Mouse (Mus musculus) embryonic facial prominence, embryonic 11.5 days (tissue): ENCODE measurements around the gene Fcgrt. TPM values are rescaled to one million over a fixed set of nuclear protein-coding genes. Genes with fewer than 3 reads are reported as not detected.
A peak's percentile ranks its signal among the peaks of the same experiment; 100 is the strongest.

Experiments
- ATAC-seq: fragments of 200-750 bp; cut with Nextera tagmentation; replicated peaks from 2 replicates; pipeline ENCODE4 v1.8.0; 2017; ENCODE audit warnings: low read depth; ENCODE audit not compliant: insufficient number of reproducible peaks, low FRiP score, low TSS enrichment
- DNase-seq: peaks from one replicate; pipeline ENCODE4 v3.0.0-alpha.2; 2015; ENCODE audit warnings: low spot score
- H3K27ac ChIP-seq: fragments of 300-500 bp; sonication (generic); replicated peaks from 2 replicates; pipeline ENCODE4 v1.5.1; 2014; ENCODE audit warnings: mild to moderate bottlenecking, low read depth, low read length, control low read depth
- H3K27me3 ChIP-seq: fragments of 300-500 bp; sonication (generic); 2 replicates; pipeline ENCODE4 v1.6.1; 2014; ENCODE audit warnings: mild to moderate bottlenecking, low read length, moderate library complexity, mixed read lengths; ENCODE audit not compliant: control insufficient read depth, insufficient read depth
- H3K36me3 ChIP-seq: fragments of 300-500 bp; sonication (generic); replicated peaks from 2 replicates; pipeline ENCODE4 v1.6.1; 2014; ENCODE audit warnings: low read depth, mild to moderate bottlenecking, low read length, moderate library complexity, mixed read lengths; ENCODE audit not compliant: control insufficient read depth, insufficient read depth
- H3K4me1 ChIP-seq: fragments of 300-500 bp; sonication (generic); 2 replicates; pipeline ENCODE4 v1.6.1; 2014; ENCODE audit warnings: low read length, mixed read lengths; ENCODE audit not compliant: control insufficient read depth, insufficient read depth
- H3K4me2 ChIP-seq: fragments of 300-500 bp; sonication (generic); 2 replicates; pipeline ENCODE4 v1.6.1; 2014; ENCODE audit warnings: low read depth, mild to moderate bottlenecking, control low read depth, low read length, moderate library complexity
- H3K4me3 ChIP-seq: fragments of 300-500 bp; sonication (generic); 2 replicates; pipeline ENCODE4 v1.5.1; 2014; ENCODE audit warnings: low read depth, low read length, control low read depth
- H3K9ac ChIP-seq: fragments of 300-500 bp; sonication (generic); replicated peaks from 2 replicates; pipeline ENCODE4 v1.6.1; 2014; ENCODE audit warnings: mild to moderate bottlenecking, control low read depth, low read length
- H3K9me3 ChIP-seq: fragments of 300-500 bp; sonication (generic); replicated peaks from 2 replicates; pipeline ENCODE4 v1.6.1; 2016; ENCODE audit warnings: mild to moderate bottlenecking, low read length, inconsistent platforms, mixed read lengths; ENCODE audit not compliant: control insufficient read depth
- WGBS: fragments of 180-500 bp; shearing (Covaris S2); extraction: QIAGEN DNeasy Blood & Tissue Kit; methylation state at CpG from one replicate; pipeline ENCODE4 v1.1.7; 2014; 5-methylcytosine and 5-hydroxymethylcytosine counted together
- polyA plus RNA-seq: library from polyadenylated mRNA; unstranded; fragments of >200 nt; fragmentation: Nextera tagmentation; extraction: Ambion mirVana; gene quantifications from 2 replicates; pipeline ENCODE4 v1.2.1, GENCODE M21; 2014

The Fcgrt gene
- polyA plus RNA-seq, 1 experiment from 2014 or later = 12.6 TPM

GRCm38 (mm10) chr7:45135993-45136567 lies 32.4 kb upstream of the Fcgrt start, which contains the start of the genes Gm45713 and Flt3l:
Gene Gm45713, minus strand, starts transcription at chr7:45136231.
Gene Flt3l, minus strand, starts transcription at chr7:45136432.
- no peaks in the 10 kb centered on the region for H3K9me3 ChIP-seq
- no peak within 1 kb of the TSS for H3K27ac ChIP-seq
- no peaks in the 10 kb centered on the region for H3K4me1 ChIP-seq
- H3K9ac ChIP-seq = peak within 1 kb of the TSS; percentile 67
- ATAC-seq (peak; percentile 72), DNase-seq (peak; percentile 88)
- no peaks in the 10 kb centered on the region for H3K27me3 ChIP-seq
- peak within 1 kb of the TSS; percentile 43 for H3K4me3 ChIP-seq
- no peaks in the 10 kb centered on the region for H3K36me3 ChIP-seq
- peak within 1 kb of the TSS; percentile 81 for H3K4me2 ChIP-seq
- 3% methylated on average over 29 of the region's 29 CpGs for WGBS

DNA sequence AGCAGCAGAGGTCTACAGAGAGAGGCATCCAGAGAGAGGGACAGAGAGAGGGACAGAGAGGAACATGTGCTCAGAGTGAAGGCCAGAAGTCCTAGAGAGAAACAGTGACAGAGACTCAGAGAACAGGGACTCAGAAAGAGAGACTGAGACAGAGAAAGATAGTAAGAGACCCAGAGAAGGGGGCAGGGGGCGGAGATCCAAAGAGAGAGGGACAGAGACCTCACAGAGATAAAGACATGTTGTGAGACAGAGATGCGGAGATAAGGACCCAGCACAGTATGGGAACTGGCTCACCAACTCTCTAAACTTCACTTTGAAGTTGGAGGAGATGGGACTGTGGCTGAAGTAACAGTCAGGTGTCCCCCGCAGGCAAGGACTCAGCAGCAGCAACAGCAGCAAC lies 31.7 kb upstream of the Fcgrt start:
- Histone ChIP-seq H3K9me3 (no peaks in the 10 kb centered on the region), H3K4me2 (no peak overlapping the region; the same call in 1 of the 2 replicates), H3K36me3 (no peaks in the 10 kb centered on the region), H3K4me3 (no peak overlapping the region), H3K27me3 (no peaks in the 10 kb centered on the region), H3K9ac (no peak overlapping the region), H3K27ac (no peak overlapping the region), H3K4me1 (no peaks in the 10 kb centered on the region)
- 79% methylated on average over 3 of the region's 3 CpGs for WGBS
- DNase-seq (no peak), ATAC-seq (no peak)

DNA sequence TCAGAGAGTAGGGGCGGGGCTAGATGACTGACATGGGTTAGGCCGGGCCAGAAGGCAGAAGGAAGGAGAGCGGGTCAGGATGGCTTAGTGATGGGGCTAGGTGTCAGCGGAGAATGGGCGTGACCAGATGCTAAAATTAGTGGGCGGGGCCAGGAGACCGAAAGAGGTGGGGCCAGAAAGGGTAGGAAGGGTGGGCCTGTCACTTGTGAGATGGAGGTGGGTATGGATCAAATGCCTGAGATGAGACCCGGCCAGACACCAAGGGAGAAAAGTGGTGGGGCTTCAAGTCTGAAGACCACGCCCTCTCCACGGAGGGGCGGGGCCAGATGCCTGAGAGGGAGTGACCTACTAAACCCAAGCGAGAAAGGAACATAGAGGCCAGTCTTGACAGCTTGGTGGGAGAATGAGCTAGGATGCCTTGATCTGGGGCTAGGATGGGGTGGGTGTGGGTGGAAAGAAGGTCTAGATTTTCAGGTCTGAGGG lies 30.9 kb upstream of the Fcgrt start:
- Histone ChIP-seq H3K9me3 (no peaks in the 10 kb centered on the region), H3K27ac (no peak overlapping the region), H3K4me3 (no peak overlapping the region), H3K27me3 (no peaks in the 10 kb centered on the region), H3K9ac (no peak overlapping the region), H3K36me3 (no peaks in the 10 kb centered on the region), H3K4me2 (no peak overlapping the region; the same call in 1 of the 2 replicates), H3K4me1 (no peaks in the 10 kb centered on the region)
- 5% methylated on average over 12 of the region's 12 CpGs for WGBS
- DNase-seq = peak; percentile 39
- ATAC-seq = no peak

DNA sequence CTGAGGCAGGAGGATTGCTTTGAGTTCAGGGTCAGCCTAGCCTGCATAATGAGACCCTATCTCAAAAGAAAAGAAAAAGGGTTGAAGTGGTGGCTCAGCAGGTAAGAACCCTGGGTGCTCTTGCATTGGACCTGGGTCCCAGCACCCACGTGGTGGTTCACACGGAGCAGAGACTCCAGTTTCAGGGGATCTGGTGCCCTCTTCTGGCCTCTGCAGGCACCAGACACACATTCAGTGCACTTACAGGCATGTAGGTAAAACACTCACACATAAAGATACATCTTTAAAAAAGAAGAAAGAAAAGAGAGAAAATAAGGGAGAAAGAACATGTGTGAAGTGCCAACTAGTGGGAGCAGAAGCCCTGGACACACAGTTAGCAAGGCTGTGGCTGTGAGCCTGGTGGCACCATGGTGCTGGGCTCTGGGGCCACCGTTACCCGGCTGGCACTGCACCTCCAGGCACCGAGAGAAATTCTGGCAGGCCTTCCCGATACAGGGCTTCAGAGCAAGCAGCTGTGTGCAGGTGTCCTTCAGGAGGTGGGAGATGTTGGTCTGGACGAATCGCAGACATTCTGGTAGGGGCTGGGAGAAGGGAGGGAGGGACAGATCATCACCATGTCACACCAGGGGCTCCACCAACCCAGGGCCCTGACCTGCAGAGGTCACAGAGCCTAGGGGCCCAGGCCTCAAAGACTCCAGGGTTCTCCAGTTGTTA lies 30.0 kb upstream of the Fcgrt start:
- no peak for ATAC-seq
- no peaks in the 10 kb centered on the region for H3K27me3 ChIP-seq
- H3K9me3 ChIP-seq = no peaks in the 10 kb centered on the region
- H3K9ac ChIP-seq = no peak overlapping the region
- H3K36me3 ChIP-seq = no peaks in the 10 kb centered on the region
- 75% methylated on average over 8 of the region's 8 CpGs for WGBS
- no peak overlapping the region for H3K4me3 ChIP-seq
- H3K27ac ChIP-seq = no peak overlapping the region
- H3K4me2 ChIP-seq = no peak overlapping the region
- DNase-seq = no peak
- no peaks in the 10 kb centered on the region for H3K4me1 ChIP-seq

- 75% methylated on average over 11 of the region's 11 CpGs for WGBS
- H3K27ac ChIP-seq = no peak overlapping the region
- H3K36me3 ChIP-seq = no peaks in the 10 kb centered on the region; the same call in none of the 2 replicates
- peak overlapping the region; percentile 13; the same call in 1 of the 2 replicates for H3K9ac ChIP-seq
- DNase-seq (no peak), ATAC-seq (no peak)
- H3K4me1 ChIP-seq = no peaks in the 10 kb centered on the region; the same call in 1 of the 2 replicates
- H3K27me3 ChIP-seq = no peaks in the 10 kb centered on the region
- H3K9me3 ChIP-seq = no peaks in the 10 kb centered on the region
- no peak overlapping the region for H3K4me3 ChIP-seq
- H3K4me2 ChIP-seq = no peak overlapping the region
Measured at GRCm38 (mm10) chr7:45131850-45132249, 28.2 kb upstream of the Fcgrt start.

- H3K27ac ChIP-seq = no peak overlapping the region
- H3K27me3 ChIP-seq = no peaks in the 10 kb centered on the region
- no peaks in the 10 kb centered on the region; the same call in 1 of the 2 replicates for H3K4me1 ChIP-seq
- DNase-seq (no peak), ATAC-seq (no peak)
- 50% methylated on average over 15 of the region's 15 CpGs for WGBS
- H3K4me2 ChIP-seq = peak overlapping the region; percentile 64; the same call in 1 of the 2 replicates
- peak overlapping the region; percentile 37; the same call in 1 of the 2 replicates for H3K9ac ChIP-seq
- no peak overlapping the region; the same call in 1 of the 2 replicates for H3K4me3 ChIP-seq
- H3K36me3 ChIP-seq = peaks cover 5% of the 10 kb centered on the region
- no peaks in the 10 kb centered on the region for H3K9me3 ChIP-seq
Measured at GRCm38 (mm10) chr7:45129776-45130512, 26.3 kb upstream of the Fcgrt start.

- Histone ChIP-seq H3K4me1 (no peaks in the 10 kb centered on the region; the same call in 1 of the 2 replicates), H3K36me3 (peaks cover 5% of the 10 kb centered on the region), H3K4me2 (peak overlapping the region; percentile 64), H3K9me3 (no peaks in the 10 kb centered on the region), H3K27me3 (no peaks in the 10 kb centered on the region), H3K27ac (peak overlapping the region; percentile 90), H3K4me3 (peak overlapping the region; percentile 52), H3K9ac (peak overlapping the region; percentile 79)
- ATAC-seq (no peak; the same call in 1 of the 2 replicates), DNase-seq (peak; percentile 70)
- under 1% methylated on average over 17 of the region's 17 CpGs for WGBS
Measured at GRCm38 (mm10) chr7:45129318-45129717, 25.7 kb upstream of the Fcgrt start.
